Mouse (Mus musculus) embryonic fibroblast, embryonic 13.5 days (primary cell): ENCODE measurements around the gene Prkacb.

Experiments
- CTCF ChIP-seq: IDR thresholded peaks from 2 replicates; pipeline ENCODE4 v1.5.1; 2011; ENCODE audit warnings: mild to moderate bottlenecking, control low read depth, low read length, moderate library complexity, borderline replicate concordance; ENCODE audit not compliant: insufficient read depth
- POLR2A ChIP-seq: IDR thresholded peaks from 2 replicates; pipeline ENCODE4 v1.6.1; 2011; ENCODE audit warnings: low read depth, mild to moderate bottlenecking, control low read depth, low read length, moderate library complexity

DNA sequence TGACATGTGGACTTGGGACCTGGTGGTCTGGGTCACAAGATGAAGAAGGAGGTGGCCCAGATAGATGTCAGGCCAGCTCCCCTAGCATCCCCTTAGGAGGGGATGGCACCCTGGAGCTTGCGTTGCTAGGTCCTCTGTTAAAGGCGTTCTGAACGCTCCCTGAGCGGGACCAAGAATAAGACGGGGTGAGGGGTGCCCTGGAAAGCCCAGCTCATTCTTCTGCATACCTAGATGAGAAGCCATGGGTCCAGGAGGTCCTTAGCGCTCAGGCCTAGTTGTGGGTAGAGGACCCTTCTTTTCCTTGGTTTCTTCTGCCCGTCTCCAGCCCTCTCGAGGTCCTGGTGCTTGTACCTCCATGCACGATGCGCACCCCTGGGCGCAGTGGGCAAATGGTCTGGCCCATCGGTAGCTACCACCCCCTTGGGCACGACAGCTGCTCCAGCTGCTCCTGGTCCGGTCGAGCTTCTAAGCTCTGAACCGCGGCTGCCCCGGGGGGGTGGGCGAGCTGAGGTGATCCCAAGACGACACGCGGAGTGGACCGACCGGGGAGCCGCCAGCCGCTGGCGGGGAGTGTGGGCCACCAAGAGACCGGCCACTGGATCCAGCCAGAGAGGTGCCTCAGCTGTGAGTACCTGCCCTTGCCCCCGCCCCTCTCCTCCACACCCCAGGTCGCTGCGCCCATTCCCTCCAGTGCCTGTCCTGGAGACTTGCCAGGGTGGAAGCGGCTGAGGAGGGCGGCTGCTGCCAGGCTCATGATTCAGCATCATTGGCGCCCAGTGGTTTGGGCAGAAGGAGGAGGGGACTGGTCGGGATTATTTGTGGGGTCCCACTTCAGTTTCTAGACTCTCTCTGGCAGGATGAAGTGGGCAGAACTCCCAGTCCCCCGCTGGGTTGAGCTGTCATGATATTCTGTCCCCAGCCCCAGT is 39.4 kb upstream of the Prkacb start, which contains the start of gene Ttll7:
- TF ChIP-seq CTCF (no peak), POLR2A (peak; percentile 78)
